Mouse (Mus musculus) urinary bladder, adult 18-20 months (tissue): Measurements from ENCODE around the gene Npr2.

Experiments
- DNase-seq, 2 experiments: peaks; one replicate each; pipeline ENCODE4 v3.0.0; 2022; ENCODE audit warnings: low spot score in 2 of 2, mixed read lengths in 2 of 2

The Npr2 gene

DNA sequence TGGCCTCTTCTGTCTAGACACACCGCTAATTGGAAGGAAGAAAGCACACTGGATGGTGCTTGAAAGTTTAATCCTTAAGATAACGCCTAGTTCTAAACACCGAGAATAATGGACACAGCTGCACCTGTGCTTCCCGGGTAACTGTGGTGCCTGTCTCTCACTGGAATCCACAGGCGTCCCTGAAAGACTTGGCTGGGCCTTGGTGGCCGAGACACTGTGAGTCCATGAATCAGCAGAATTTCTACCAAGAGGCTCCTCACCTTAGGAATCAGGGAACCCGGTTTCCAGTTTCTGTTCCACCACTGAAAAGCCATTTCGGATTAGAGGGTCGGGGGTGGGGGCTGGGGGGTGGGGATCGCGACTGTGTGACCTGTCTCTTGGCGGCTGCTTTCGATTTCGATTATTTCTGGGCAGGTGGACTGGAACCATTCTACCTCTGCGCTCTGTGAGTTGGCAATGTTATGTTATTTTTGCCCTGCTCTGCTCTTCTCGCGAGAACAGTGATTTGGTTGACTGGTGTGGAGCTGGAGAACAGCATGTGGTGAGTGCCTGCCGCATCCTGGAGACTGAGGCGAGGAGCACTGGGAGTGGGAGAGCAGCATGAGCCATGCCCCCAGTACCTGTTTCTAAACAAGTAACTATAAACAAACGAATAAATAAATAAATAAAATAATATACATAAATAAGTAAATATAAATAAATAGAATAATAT, 2.5 kb upstream of the Npr2 start:
- no peak for DNase-seq

DNA sequence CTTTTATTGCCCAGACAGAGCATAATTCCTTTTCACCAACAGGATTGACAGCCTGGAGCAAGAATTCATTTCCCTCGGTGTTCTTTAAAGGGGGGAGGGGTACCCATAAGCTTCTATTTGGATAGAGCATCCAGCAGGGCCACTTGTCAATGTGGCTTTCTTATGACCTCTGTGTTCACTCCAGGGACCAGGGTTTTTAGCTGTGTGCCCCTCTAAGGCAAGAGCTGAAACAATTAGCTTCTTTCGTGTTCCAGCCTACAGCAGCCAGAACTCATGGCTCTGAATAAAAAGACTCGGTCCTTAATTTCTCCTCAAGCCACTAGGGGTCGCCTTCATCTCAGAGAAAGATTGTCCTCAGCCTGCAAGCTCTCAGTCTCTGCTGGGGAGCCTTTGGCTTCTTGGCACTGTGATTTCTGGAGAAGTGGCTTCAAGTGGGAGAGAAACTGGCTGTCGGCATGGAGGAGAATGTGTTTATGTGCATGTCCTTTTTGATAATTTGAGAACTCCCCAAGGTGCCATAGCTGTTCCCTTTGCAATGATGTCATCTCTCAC, 1.6 kb upstream of the Npr2 start:
- DNase-seq: peak; percentile 56 to 69

DNA sequence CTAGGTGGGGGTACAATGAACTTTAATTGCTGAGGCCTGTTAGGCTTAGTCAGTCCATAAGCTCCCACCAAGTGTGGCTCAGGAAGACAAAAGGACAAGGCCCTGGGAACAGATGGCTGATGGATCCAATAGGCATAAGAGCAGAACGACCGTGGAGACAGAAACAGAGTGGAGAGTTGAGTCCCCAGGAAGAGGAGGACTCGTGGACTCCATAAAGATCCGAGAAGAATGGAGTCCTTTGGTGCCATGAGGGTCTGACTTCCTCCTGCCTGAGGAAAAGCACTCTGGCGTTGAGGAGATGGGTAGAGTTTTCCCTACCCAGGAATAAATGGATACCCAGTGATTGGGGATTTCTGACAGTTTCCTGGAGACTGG, 1.1 kb upstream of the Npr2 start:
- peak in 1 of 2 experiments; percentile 21 for DNase-seq

DNA sequence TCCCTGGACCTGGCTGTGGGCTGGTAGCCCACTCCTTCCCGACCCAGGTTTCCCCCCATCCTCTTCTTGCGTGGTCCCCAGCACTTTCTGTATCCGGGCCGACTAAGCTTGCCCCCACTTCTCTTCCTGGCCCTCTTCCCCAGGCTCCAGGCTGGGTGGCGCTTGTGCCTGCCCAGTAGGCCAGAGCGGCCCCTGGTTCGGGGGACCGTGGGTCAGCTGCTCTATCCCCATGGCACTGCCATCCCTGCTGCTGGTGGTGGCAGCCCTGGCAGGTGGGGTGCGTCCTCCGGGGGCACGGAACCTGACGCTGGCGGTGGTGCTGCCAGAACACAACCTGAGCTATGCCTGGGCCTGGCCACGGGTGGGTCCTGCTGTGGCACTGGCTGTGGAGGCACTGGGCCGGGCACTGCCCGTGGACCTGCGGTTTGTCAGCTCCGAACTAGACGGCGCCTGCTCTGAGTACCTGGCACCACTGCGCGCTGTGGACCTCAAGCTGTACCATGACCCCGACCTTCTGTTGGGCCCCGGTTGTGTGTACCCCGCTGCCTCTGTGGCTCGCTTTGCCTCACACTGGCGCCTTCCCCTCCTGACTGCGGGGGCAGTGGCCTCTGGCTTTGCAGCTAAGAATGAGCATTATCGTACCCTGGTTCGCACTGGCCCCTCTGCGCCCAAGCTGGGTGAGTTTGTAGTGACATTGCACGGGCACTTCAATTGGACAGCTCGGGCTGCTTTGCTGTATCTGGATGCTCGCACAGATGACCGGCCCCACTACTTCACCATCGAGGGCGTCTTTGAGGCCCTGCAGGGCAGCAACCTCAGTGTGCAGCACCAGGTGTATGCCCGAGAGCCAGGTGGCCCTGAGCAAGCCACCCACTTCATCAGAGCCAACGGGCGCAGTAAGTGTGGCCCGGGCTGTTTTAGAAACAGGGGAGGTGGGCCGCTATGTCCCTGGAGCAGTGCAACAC, 503 bp downstream of the Npr2 start:
- DNase-seq: no peak

DNA sequence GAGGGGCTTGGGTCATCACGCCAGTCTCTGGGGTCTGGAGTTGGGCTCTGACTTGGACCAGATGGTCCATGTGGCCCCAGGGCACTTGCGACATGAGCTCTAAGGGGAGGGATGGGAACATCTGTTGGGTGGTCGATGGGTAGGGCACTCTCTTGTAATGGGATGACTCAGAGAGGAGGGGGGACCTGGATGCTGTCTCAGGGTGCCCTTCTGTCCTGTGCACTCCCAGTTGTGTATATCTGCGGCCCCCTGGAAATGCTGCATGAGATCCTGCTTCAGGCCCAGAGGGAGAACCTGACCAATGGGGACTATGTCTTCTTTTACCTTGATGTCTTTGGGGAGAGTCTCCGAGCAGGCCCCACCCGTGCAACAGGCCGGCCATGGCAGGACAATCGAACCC, 1.6 kb downstream of the Npr2 start:
- DNase-seq: no peak

DNA sequence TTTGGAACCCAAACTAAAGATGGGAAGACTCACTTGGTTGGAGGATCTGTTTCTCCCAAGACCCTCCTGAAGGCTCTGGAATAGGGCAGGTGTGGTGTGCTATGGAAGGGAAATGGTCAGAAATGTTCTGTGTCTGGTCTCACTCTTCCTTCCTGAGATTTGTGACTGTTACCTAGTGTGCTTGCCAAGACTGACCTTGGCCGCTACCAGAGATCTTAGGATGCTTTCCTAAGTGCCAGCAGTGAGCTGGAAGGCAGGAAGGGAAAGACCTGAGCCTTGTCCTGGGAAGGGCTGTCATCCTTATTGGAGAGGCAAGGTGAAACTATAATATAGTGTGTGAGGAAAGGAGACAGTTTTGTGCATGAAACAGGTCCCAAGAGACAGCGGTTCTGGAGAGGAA, 2.0 kb downstream of the Npr2 start:
- no peak for DNase-seq

DNA sequence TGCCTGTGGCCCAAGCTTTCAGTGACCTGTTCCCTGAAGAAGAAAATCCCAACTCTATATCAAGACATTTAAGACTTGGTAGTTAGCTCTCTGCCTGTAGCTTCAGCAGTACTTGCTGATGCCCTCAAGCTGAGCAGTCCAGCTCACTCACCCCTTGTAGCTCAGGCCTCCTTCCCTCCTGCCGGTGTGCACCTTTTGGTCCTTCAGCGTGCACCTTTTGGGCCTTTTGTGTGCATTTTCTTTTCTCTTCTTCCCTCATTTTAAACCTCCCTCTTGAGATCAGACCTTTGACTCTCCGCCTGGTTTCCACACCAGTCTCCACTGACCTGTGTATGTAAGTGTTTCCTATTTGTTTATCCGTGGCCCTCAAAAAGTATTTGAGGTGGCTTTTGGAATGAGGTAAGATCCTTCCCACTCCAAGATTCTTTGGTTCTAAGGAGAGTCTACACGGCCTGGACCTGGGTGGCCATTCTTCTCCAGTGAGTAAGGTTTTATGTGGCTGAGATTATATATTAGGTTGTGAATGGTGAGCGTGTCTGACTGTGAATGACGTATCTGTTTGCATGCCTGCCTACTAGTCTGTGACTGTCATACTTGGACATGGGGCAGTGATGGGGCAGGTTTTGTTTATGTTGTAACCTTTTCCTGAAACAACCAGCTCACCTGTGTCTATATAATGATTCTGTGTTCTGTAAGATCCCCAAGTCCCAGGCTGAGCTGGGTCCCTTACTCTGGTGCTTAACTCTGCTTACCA, 3.1 kb downstream of the Npr2 start:
- DNase-seq: no peak

DNA sequence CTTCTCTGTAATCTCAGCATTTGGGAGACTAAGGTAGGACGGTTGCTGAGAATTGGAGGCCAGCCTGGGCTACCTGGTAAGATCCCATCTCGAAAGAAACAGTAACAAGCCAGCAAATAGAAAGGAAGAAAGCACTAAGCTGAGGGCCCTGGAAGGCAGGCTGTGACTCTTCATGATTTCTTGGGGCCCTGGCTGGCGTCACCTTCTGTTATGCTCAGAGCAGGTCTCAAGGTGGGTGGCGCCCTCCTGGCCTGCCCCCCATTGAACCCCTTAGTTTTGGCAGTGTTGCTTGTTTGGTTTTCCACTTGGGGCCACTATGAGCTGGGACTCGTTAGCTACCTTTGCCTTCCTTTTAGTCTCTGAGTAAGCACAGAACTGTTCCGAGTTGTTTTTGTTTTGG, 5.0 kb downstream of the Npr2 start:
- DNase-seq: no peak

DNA sequence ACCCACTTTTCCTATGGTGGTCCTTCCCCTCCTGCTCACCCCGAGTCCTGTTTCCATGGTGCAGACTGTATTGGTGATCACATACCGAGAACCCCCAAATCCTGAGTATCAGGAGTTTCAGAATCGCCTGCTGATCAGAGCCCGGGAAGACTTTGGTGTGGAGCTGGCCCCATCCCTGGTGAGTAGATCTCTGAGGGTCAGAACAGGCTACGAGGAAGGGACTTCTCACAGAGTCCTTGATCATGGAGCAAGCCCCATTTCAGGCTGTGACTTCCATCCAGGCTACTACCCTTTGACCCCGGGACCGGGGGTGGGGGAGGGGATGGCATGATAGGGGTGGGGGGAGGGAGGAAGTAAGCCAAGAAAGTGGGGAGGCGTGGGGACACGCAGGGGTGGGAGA, 8.3 kb downstream of the Npr2 start:
- no peak for DNase-seq

DNA sequence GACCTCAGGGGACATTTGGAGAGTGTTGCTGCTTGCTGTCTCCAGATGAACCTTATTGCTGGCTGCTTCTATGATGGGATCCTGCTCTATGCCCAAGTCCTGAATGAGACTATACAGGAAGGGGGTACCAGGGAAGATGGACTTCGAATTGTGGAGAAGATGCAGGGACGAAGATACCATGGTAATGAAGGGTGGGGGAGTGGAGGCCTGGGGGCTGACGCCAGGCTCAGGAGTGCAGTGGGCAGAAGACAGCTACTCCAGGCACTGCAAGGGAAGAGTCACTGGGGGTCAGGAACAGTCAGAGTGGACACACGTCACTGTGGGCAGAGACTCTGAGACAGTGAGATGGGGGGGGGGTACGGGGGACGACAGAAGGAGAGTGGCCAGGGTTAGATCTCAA, 8.8 kb downstream of the Npr2 start:
- no peak for DNase-seq

DNA sequence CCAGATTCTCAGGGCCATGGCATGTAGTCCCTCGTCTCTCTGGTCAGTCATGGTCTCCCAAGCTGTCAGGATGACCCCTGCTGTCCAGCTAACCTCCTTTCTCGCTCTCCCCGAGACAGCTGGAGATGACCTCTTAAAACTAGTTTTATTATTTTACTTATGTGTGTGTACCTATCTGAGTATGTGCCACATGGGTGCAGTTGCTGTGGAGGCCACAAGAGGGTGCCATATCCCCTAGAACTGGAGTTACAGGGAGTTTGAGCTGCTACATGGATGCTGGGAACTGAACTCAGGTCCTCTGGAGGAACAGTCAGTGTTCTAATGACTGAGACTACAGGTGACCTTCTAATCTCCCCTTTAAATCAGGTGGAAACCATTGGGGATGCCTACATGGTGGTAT, 18.0 kb downstream of the Npr2 start:
- no peak for DNase-seq

DNA sequence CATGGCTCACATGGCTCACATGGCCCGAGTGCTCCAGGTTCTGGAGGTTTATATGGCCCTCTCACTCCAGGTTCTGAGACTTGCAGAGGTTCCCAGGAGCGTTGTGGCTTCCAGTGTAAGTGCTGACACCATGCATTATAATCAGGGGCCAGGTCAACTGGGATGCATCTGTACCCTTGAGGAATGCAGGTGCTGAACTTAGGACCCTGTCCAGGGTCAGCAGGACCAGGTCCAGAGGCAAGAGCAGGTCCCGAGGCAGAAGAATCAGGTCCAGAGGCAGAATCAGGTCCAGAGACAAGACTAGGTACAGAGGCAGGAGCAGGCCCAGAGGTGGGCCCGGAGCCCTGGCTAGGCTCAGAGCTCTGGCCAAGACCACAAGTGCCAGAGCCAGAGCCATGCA, 21.0 kb downstream of the Npr2 start:
- DNase-seq: no peak

DNA sequence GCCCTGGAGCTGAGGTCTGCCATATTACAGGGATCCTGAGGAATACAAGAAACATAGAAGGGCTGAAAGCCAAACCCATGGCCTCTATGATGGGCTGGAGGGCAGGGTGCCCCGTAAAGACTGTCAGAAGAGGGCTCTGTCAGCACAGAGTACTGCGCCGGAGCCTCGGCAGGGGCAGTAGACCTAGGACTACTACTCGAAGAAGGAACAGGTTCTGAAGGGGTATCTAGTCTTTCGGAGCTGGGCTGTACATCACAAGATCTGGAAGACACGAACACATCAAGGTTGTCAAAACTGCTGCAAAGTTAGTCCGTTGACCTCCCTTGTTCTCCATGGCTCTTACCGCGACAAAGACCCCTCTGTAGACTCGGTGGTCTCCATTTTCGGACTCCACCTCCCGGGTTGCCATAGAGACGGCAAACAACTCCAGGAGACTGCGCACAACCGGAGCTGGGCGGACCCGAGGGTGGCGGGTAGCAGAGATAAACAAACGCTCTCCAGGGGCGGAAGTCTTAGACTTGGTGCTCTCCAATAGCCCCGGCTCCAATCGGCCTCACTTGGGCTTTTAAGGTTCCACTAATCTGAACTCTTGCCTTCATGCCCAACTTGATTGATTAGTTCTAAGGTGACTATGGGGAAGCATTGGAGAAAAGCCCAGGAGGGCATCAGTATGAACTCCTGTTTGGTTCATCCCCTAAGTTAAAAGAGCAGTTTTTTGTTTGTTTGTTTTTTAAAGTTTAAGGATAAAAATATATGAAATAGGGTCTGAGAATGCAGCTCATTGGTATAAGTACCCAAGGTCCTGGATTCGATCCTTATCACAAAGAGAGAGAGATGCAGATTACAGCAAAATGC, 21.7 kb downstream of the Npr2 start, which contains the start of gene Spag8:
TSS of gene Spag8 (minus strand) at position 434 of the 855 bp plus-strand sequence.
- no peak for DNase-seq

DNA sequence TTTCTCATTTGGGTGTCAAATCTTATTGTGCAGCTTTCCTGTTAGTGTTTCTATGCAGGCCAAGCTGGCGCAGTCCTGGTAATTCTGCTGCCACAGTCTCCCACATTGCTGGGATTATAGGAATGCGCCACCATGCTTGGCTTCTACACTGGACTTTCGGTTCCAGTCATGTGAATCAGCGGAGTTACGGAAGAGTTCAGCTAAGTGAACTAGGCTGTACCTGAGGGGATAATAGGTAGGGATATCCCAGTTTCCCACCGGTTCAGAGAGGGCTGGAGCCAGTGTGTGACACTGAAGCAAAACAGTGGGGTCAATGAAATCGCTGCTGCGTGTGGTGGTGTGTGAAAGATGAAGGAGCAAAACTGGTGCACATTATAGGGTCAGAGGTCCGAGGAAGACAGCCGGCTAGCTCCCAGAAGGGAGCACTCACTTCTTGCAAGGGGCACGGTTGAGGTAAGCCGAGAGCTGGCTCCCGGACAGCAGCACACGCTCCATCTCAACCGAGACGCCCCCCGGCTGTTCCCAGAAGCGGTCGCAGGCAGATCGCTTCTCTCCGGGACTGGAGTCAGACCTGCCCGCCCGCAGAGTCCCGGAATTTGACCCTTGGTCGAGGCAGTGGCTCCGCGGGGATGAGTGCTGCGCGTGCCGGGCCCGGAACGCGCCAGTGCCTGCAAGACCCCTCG, 24.1 kb downstream of the Npr2 start:
- DNase-seq: no peak

DNA sequence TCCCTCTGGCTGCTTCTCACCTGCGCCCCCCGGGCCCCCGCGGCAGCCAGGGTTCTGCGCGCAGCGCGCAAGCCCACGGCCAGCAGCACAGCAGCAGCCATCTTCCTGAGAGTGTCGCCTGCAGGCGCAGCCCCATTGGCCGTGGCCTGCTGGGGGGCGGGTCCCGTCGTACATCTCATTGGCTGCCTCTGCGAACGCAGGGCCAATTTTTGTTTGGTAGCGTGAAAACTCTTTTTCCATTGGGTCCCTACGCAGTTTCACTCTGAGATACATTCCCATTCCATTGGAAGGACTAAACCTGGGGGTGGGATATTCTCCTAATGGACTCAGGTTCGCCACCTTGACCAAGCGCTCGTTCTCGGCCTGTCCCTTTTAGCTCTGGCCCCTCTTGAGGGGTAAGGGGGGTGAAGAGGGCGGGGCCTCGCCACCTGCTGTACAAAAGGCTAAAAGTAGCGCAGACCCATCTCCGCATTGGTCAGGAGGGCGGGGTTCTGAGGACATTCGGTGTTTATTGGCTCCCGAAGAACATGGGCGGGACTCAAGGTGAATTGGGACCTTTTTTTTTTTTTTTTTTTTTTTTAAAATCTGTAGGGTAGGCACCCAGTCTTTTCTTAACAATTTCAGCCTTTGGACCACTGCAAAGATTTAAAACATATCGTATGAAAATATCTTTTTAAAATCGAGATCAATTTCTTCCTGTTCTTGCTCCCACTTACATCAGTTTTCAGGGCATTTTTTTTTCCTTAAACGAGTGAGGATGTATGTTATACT, 24.8 kb downstream of the Npr2 start, which contains the start of gene Hint2:
TSS of gene Hint2 (minus strand) at position 128 of the 771 bp plus-strand sequence.
- DNase-seq: peak; percentile 87 to 90

DNA sequence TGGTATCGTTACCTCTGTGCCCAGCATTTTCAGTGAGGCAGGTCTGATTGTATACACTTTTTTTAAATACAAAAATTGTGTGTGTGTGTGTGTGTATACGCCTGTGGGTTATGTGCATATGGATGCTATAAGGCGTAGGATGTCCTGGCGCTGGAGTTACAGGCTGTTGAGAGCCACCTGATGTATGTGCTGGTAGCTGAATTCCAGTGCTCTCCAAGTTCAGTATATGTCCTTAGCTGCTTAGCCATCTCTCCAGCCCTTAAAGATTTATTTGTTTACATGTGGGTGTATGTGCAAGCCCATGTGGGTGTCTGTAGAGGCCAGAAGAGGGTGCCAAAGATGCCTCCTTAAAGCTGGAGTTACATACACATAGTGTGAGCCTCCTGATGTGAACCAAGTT, 25.4 kb downstream of the Npr2 start:
- no peak for DNase-seq

DNA sequence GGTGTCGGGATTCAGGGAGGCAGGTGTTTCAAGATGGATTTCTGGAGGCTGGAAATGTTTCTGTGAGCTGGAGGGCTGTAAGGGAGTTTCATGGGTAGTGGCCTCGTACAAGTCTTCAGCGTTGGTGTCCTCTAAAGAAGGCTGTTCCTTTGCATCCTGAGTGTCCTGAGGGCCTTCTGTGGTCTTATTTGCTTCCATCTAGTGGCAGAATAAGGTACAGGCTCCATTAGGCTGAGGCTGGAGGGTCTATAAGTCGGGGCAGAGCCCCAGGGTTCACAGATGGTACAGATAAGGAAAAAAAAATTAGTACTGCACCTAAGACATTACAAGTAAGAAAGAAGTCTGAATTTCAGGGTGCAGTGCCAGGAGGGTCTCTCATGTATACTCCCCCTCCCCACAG, 34.7 kb downstream of the Npr2 start:
- no peak for DNase-seq

DNA sequence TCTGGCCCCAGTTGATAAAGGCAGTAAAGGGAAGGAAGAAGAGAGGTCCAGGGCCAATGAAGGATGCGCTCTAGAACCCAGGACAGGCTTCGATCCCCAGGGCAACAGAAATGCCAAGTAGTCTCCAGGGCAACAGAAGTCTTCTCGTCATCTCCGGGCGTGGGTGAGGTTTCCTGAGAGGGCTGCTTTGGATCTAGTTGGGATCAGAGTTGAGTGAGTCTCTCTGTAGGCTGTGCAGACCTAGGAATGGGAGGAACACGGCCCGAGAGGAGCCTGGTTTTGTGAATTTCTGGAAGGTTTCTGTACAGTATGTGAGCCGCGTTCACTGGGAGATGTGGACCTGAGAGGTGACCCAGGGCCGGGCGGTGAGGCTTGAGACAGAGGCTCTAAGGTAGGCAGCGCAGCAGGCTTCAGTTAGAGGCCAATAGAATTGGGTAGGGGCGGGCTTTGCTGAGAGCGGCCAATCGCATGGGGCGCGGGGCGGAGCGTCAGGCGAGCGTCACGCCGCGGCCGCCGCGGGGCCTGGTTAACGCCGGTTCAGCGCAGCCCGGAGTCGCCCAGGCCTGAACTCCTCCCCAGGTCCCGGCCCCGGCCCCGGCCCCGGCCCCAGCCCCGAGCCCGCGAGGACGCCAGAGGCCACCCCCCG, 37.2 kb downstream of the Npr2 start, which contains the start of the genes Tmem8b and Fam221b:
TSS of gene Tmem8b (plus strand) at position 190 of the 646 bp plus-strand sequence.
TSS of gene Fam221b (minus strand) at position 364 of the 646 bp plus-strand sequence.
- peak; percentile 83 to 91 for DNase-seq

DNA sequence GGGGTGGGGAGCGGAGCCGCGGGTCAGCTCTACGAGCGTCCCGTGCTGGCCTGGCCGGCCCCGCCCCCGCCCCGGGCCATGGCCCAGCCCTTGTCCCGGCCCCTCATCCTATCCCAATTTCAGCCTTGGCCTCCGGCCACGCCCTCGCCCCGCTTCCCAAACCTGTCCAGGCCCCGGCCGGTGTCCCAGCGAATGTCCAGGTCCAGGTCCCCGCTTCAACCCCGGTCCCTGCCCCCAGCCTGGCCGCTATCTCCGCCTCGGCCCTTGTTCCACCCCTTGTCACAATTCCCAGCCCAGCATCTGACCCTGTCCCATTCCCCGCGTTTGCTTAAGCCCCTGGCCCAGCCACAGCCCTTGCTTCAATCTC, 37.7 kb downstream of the Npr2 start:
- DNase-seq: peak in 1 of 2 experiments; percentile 57
